Mouse (Mus musculus) MEL (cell line): ENCODE measurements around the gene Ptx3. TPM values are rescaled to one million over a fixed set of nuclear protein-coding genes. Genes with fewer than 3 reads are reported as not detected.

Experiments
- DNase-seq: peaks from one replicate; pipeline ENCODE4 v3.0.0; 2011; ENCODE audit warnings: low read depth, low spot score
- H3K27ac ChIP-seq: 2 replicates; pipeline ENCODE4 v1.5.1; 2012; ENCODE audit warnings: low read depth, mild to moderate bottlenecking, control low read depth, low read length, moderate library complexity; ENCODE audit not compliant: control insufficient read depth
- H3K27me3 ChIP-seq, 2 experiments: fragments of 150-350 bp in 1 of 2; sonication (generic) in 1 of 2; 2 replicates each; pipeline ENCODE4 v1.6.1; 2012; ENCODE audit warnings: low read length in 2 of 2, mild to moderate bottlenecking in 2 of 2, improper control_type of control experiment in 1 of 2, moderate library complexity in 1 of 2; ENCODE audit not compliant: insufficient read depth in 2 of 2, control insufficient read depth in 1 of 2
- H3K36me3 ChIP-seq, 2 experiments: 2 replicates each; pipeline ENCODE4 v1.6.1; 2012 to 2014; ENCODE audit warnings: low read length in 2 of 2, improper control_type of control experiment in 1 of 2, inconsistent platforms in 1 of 2, mild to moderate bottlenecking in 1 of 2; ENCODE audit not compliant: insufficient read depth in 2 of 2, control insufficient read depth in 1 of 2
- H3K4me1 ChIP-seq, 2 experiments: fragments of 150-350 bp in 1 of 2; sonication (generic) in 1 of 2; 2 replicates each; pipeline ENCODE4 v1.6.1; 2012; ENCODE audit warnings: low read length in 2 of 2, improper control_type of control experiment in 1 of 2, mild to moderate bottlenecking in 1 of 2; ENCODE audit not compliant: insufficient read depth in 2 of 2, control insufficient read depth in 1 of 2
- H3K4me3 ChIP-seq, 2 experiments: fragments of 150-350 bp in 1 of 2; sonication (generic) in 1 of 2; 2 replicates each; pipeline ENCODE4 v1.5.1; 2012; ENCODE audit warnings: low read depth in 2 of 2, low read length in 2 of 2, mild to moderate bottlenecking in 2 of 2, moderate library complexity in 2 of 2, control low read depth in 1 of 2, improper control_type of control experiment in 1 of 2; ENCODE audit not compliant: control insufficient read depth in 1 of 2, insufficient read depth in 1 of 2
- H3K79me2 ChIP-seq: 2 replicates; pipeline ENCODE4 v1.6.1; 2012; ENCODE audit warnings: mild to moderate bottlenecking, low read length, moderate library complexity; ENCODE audit not compliant: control insufficient read depth, poor library complexity, insufficient read depth
- H3K9ac ChIP-seq: 2 replicates; pipeline ENCODE4 v1.6.1; 2012; ENCODE audit warnings: low read depth, mild to moderate bottlenecking, control low read depth, low read length, moderate library complexity; ENCODE audit not compliant: control insufficient read depth, poor library complexity, severe bottlenecking
- H3K9me3 ChIP-seq: fragments of 150-350 bp; sonication (generic); replicated peaks from 2 replicates; pipeline ENCODE4 v1.6.1; 2012; ENCODE audit warnings: mild to moderate bottlenecking, low read length, improper control_type of control experiment, moderate library complexity; ENCODE audit not compliant: insufficient read depth
- E2F4 ChIP-seq: IDR thresholded peaks from 2 replicates; pipeline ENCODE4 v1.6.1; 2011; ENCODE audit warnings: low read depth, low read length, improper control_type of control experiment, borderline replicate concordance
- EP300 ChIP-seq, 2 experiments: IDR thresholded peaks; 2 replicates each; pipeline ENCODE4 v1.6.1; 2011; ENCODE audit warnings: improper control_type of control experiment in 2 of 2, low read length in 2 of 2, low read depth in 1 of 2, mild to moderate bottlenecking in 1 of 2
- ETS1 ChIP-seq: IDR thresholded peaks from 2 replicates; pipeline ENCODE4 v1.6.1; 2012; ENCODE audit warnings: low read depth, mild to moderate bottlenecking, inconsistent platforms, low read length, improper control_type of control experiment, moderate library complexity
- GABPA ChIP-seq: IDR thresholded peaks from 2 replicates; pipeline ENCODE4 v1.6.1; 2012; ENCODE audit warnings: low read depth, mild to moderate bottlenecking, inconsistent platforms, low read length, improper control_type of control experiment, moderate library complexity
- GATA1 ChIP-seq: IDR thresholded peaks from 2 replicates; pipeline ENCODE4 v1.6.1; 2011; ENCODE audit warnings: low read depth, low read length, improper control_type of control experiment
- KAT2A ChIP-seq: conservative IDR thresholded peaks from 2 replicates; pipeline ENCODE4 v1.6.1; 2012; ENCODE audit warnings: low read depth, low read length, improper control_type of control experiment, inconsistent platforms
- MAX ChIP-seq: IDR thresholded peaks from 2 replicates; pipeline ENCODE4 v1.6.1; 2011; ENCODE audit warnings: low read length, improper control_type of control experiment
- MXI1 ChIP-seq: IDR thresholded peaks from 2 replicates; pipeline ENCODE4 v1.6.1; 2011; ENCODE audit warnings: mild to moderate bottlenecking, low read depth, low read length, improper control_type of control experiment
- MYB ChIP-seq: IDR thresholded peaks from 2 replicates; pipeline ENCODE4 v1.6.1; 2011; ENCODE audit warnings: mild to moderate bottlenecking, low read depth, low read length, improper control_type of control experiment
- MYC ChIP-seq: IDR thresholded peaks from 2 replicates; pipeline ENCODE4 v1.6.1; 2011; ENCODE audit warnings: low read depth, mild to moderate bottlenecking, low read length, improper control_type of control experiment, moderate library complexity
- NELFE ChIP-seq: IDR thresholded peaks from 2 replicates; pipeline ENCODE4 v1.6.1; 2011; ENCODE audit warnings: low read depth, low read length, improper control_type of control experiment
- NRF1 ChIP-seq: IDR thresholded peaks from 2 replicates; pipeline ENCODE4 v1.6.1; 2014; ENCODE audit warnings: low read depth, mild to moderate bottlenecking, inconsistent platforms, low read length, improper control_type of control experiment, moderate library complexity; ENCODE audit not compliant: poor library complexity, insufficient read depth, severe bottlenecking
- POLR2A ChIP-seq, 2 experiments: IDR thresholded peaks; 2 replicates each; pipeline ENCODE4 v1.6.1; 2011 to 2012; ENCODE audit warnings: low read length in 2 of 2, mild to moderate bottlenecking in 2 of 2, control low read depth in 1 of 2, improper control_type of control experiment in 1 of 2, low read depth in 1 of 2, moderate library complexity in 1 of 2; ENCODE audit not compliant: control insufficient read depth in 1 of 2, insufficient read depth in 1 of 2, poor library complexity in 1 of 2
- POLR2AphosphoS5 ChIP-seq: IDR thresholded peaks from 2 replicates; pipeline ENCODE4 v1.6.1; 2012; ENCODE audit warnings: low read depth, borderline replicate concordance, mild to moderate bottlenecking, inconsistent platforms, low read length, moderate library complexity, mixed read lengths
- RAD21 ChIP-seq: IDR thresholded peaks from 2 replicates; pipeline ENCODE4 v1.6.1; 2011; ENCODE audit warnings: mild to moderate bottlenecking, low read depth, low read length, improper control_type of control experiment
- SIN3A ChIP-seq: IDR thresholded peaks from 2 replicates; pipeline ENCODE4 v1.6.1; 2012; ENCODE audit warnings: low read length, improper control_type of control experiment, inconsistent platforms
- SMC3 ChIP-seq: IDR thresholded peaks from 2 replicates; pipeline ENCODE4 v1.6.1; 2011; ENCODE audit warnings: low read depth, low read length, improper control_type of control experiment
- TBP ChIP-seq: IDR thresholded peaks from 2 replicates; pipeline ENCODE4 v1.8.0; 2011; ENCODE audit warnings: low read depth, low read length, improper control_type of control experiment
- TCF12 ChIP-seq: IDR thresholded peaks from 2 replicates; pipeline ENCODE4 v1.6.1; 2014; ENCODE audit warnings: low read depth, mild to moderate bottlenecking, inconsistent platforms, low read length, improper control_type of control experiment, moderate library complexity
- UBTF ChIP-seq: IDR thresholded peaks from 2 replicates; pipeline ENCODE4 v1.6.1; 2012; ENCODE audit warnings: low read depth, mild to moderate bottlenecking, inconsistent platforms, low read length, improper control_type of control experiment, moderate library complexity, borderline replicate concordance; ENCODE audit not compliant: insufficient read depth
- ZC3H11A ChIP-seq: IDR thresholded peaks from 2 replicates; pipeline ENCODE4 v1.6.1; 2012; ENCODE audit warnings: low read depth, mild to moderate bottlenecking, inconsistent platforms, low read length, improper control_type of control experiment
- ZKSCAN1 ChIP-seq: IDR thresholded peaks from 2 replicates; pipeline ENCODE4 v1.6.1; 2012; ENCODE audit warnings: low read depth, mild to moderate bottlenecking, inconsistent platforms, low read length, improper control_type of control experiment, moderate library complexity
- ZMIZ1 ChIP-seq: IDR thresholded peaks from 2 replicates; pipeline ENCODE4 v1.6.1; 2012; ENCODE audit warnings: low read depth, mild to moderate bottlenecking, inconsistent platforms, low read length, improper control_type of control experiment, moderate library complexity
- ZNF384 ChIP-seq: IDR thresholded peaks from 2 replicates; pipeline ENCODE4 v1.6.1; 2012; ENCODE audit warnings: low read depth, mild to moderate bottlenecking, inconsistent platforms, low read length, improper control_type of control experiment
- polyA plus RNA-seq, 2 experiments: library from polyadenylated mRNA; stranded (reverse) in 1 of 2; unstranded in 1 of 2; fragments of >175 nt in 1 of 2; fragments of >200 nt in 1 of 2; gene quantifications; 2 replicates each; pipeline versions ENCODE4 v1.2.1 to v1.2.4; 2012; ENCODE audit warnings: low replicate concordance in 2 of 2, low read depth in 1 of 2; ENCODE audit not compliant: insufficient read length in 2 of 2, insufficient read depth in 1 of 2, missing spikeins in 1 of 2
- total RNA-seq: library from RNA; depleted of rRNA; stranded (reverse); fragments of 300-350 nt; gene quantifications from 2 replicates; pipeline ENCODE4 v1.2.3, GENCODE M21; 2012

Gene Ptx3
- total and polyA plus RNA-seq, 3 experiments, result not detected

- H3K4me3 ChIP-seq, result no peak overlapping the region
- TF ChIP-seq MYB, result no peak
- TF ChIP-seq TBP, result no peak
- no peak for TF ChIP-seq ZMIZ1
- no peak for TF ChIP-seq MAX
- no peak for TF ChIP-seq EP300 (IDR thresholded peaks at IDR 0.05; ENCODE audit: low read depth in 1 of 2, low read length in 2 of 2)
- TF ChIP-seq MYC, result no peak
- no peak for TF ChIP-seq RAD21
- no peak for TF ChIP-seq POLR2A (IDR thresholded peaks at IDR 0.05; ENCODE audit: control insufficient read depth in 1 of 2, insufficient read depth in 1 of 2, low read depth in 1 of 2, low read length in 2 of 2, poor library complexity in 1 of 2)
- no peak for TF ChIP-seq TCF12
- TF ChIP-seq MXI1, result no peak
- no peak for TF ChIP-seq SMC3
- DNase-seq, result no peak
Observed at GRCm38 (mm10) chr3:66179647-66180046, 40.1 kb upstream of the Ptx3 start.

DNA sequence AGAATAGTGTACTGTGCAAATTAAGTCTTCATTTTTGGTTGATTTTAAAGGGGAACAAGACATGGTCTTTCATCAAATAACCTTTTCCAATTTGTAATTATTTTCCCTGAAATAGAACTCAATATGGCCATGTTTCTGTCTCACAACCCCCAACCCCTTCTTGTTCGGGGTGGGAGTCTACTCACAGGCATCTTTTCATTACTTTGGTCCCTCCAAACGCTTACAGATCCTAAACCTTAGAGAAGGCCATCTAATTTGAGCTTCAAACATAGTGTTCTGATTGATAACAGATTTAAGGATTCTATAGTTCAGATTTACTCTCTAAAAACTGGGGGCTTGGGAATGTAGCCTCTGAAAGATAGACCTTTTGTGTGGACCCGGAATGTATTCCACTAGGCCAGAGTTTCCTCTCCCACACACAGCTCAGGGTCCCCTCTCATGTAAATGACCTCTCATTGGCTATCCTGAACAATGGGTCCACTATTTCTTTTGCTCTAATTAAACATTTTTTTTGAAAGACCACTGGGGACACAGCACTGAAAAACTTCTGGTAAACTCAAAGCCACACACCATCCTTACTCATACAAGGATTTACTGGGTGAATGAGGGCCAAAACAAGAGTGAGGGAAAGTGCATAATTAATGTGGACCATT lies 25.7 kb upstream of the Ptx3 start:
- TF ChIP-seq SIN3A (no peak), GABPA (no peak), NRF1 (no peak), POLR2AphosphoS5 (no peak), TBP (no peak), UBTF (no peak), GATA1 (no peak), KAT2A (no peak), ZKSCAN1 (no peak), NELFE (no peak), MYC (no peak), ZNF384 (no peak), POLR2A (IDR thresholded peaks at IDR 0.05; ENCODE audit: control insufficient read depth in 1 of 2, insufficient read depth in 1 of 2, low read depth in 1 of 2, low read length in 2 of 2, poor library complexity in 1 of 2) (no peak), ETS1 (no peak), ZC3H11A (no peak), E2F4 (no peak)
- TF ChIP-seq, all 39 proteins: peak for 0
- no peaks in the 10 kb centered on the region for H3K36me3 ChIP-seq
- no peak overlapping the region for H3K4me3 ChIP-seq
- no peak overlapping the region for H3K27ac ChIP-seq
- DNase-seq, result no peak
- no peaks in the 10 kb centered on the region for H3K79me2 ChIP-seq
- H3K27me3 ChIP-seq, result no peaks in the 10 kb centered on the region
- H3K4me1 ChIP-seq, result no peaks in the 10 kb centered on the region
- no peak overlapping the region for H3K9ac ChIP-seq
- H3K9me3 ChIP-seq, result no peaks in the 10 kb centered on the region

More at GRCm38 (mm10) chr3:66179647-66180046, 40.1 kb upstream of the Ptx3 start:
- Histone ChIP-seq H3K27ac (no peak overlapping the region), H3K79me2 (no peaks in the 10 kb centered on the region), H3K9ac (no peak overlapping the region), H3K4me1 (no peaks in the 10 kb centered on the region), H3K27me3 (no peaks in the 10 kb centered on the region), H3K9me3 (no peaks in the 10 kb centered on the region), H3K36me3 (no peaks in the 10 kb centered on the region)
